Mouse (Mus musculus) cerebellum, postnatal 25 days (tissue): ENCODE results near the gene Smyd3.
A peak's percentile ranks its signal among the peaks of the same experiment; 100 is the strongest.
"Not testable (repeated sequence)": the region's sequence is repeated elsewhere in the genome, so short reads cannot be mapped to it uniquely, and the experiment has no call there.

Experiments
- DNase-seq, 2 experiments: peaks; one replicate each; pipeline ENCODE4 v3.0.0; 2021; ENCODE audit warnings: mixed read lengths in 2 of 2

Gene Smyd3

GRCm38 (mm10) chr1:179373911-179374310, 143.9 kb downstream of the Smyd3 start:
- no peak for DNase-seq

GRCm38 (mm10) chr1:179371191-179371590, 146.7 kb downstream of the Smyd3 start:
- no peak for DNase-seq

DNA sequence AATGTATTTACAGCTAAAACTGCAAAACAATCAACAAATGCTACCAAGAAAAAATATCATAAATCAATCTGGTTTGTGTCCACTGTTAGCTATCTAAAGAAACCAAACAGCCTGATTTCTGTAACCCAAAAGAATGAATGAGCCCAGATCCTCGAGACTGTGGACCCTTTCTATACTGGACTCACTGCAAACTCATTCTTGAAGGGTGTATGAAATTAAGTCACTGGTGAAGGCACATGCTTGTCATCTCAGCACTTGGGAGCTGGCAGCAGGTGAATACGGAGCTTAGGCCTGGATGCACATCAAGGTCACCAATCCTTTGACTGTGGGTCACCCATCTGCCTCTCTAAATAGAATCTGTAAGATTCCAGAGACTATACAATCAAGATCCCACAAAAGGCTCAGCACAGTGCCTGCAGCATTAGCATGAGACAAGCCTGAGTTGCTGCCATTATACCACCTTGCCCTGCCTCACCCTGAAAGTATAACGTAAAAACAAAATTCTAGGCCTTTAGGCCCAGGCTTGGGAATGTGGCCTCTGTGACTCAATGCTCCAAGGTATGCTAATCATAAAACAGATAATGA, 149.3 kb downstream of the Smyd3 start:
- DNase-seq, result no peak

- no peak for DNase-seq
These were observed 156.1 kb downstream of the Smyd3 start for GRCm38 (mm10) chr1:179361481-179362466.

GRCm38 (mm10) chr1:179357111-179357510, 160.7 kb downstream of the Smyd3 start:
- no peak for DNase-seq

- DNase-seq, result no peak
These were observed 163.6 kb downstream of the Smyd3 start for GRCm38 (mm10) chr1:179354250-179354649.

GRCm38 (mm10) chr1:179345318-179345925, 172.4 kb downstream of the Smyd3 start:
- DNase-seq, result no peak

- no peak for DNase-seq
These were observed 174.4 kb downstream of the Smyd3 start for GRCm38 (mm10) chr1:179343426-179343825.

GRCm38 (mm10) chr1:179341589-179341988, 176.3 kb downstream of the Smyd3 start:
- no peak for DNase-seq

DNA sequence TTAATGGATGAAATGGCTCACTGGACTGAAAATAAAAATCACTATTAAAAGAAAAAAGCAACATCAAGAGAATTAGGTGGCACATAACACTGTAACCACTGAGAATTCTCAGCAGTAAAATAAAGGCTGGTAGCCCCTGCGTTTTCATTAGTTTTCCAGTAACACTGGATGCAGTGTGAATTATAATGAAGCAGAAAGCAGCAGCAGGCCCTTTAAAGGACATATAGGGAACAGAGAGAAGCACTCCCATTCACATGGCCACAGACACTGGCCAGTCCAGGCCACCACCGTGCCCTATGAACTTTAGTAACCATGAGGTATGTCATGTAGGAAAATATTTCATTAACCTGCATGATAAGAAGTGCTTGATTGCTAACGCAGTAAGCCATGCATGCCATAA, 178.8 kb downstream of the Smyd3 start:
- DNase-seq, result no peak

DNA sequence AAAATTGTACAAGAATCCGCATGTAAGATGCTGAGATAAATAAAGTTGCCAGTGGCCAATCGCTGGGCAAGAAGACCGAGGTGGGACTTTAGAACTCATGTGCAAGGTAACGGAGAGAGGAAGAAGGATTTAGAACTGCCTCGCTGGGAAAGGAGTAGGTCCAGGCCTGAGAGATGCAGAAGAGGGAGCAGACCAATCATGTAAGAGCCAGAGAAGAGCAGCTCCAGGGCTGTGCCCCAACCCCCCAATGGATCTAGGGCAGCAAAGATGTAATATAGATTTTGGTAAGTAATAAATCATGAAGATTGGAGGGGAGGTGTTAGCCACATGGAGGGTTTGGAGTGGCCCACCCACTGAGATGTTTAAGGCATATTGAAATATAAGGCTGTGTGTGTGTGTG, 180.3 kb downstream of the Smyd3 start:
- DNase-seq, result no peak

- no peak for DNase-seq
These were observed 190.9 kb downstream of the Smyd3 start for GRCm38 (mm10) chr1:179326965-179327308.

DNA sequence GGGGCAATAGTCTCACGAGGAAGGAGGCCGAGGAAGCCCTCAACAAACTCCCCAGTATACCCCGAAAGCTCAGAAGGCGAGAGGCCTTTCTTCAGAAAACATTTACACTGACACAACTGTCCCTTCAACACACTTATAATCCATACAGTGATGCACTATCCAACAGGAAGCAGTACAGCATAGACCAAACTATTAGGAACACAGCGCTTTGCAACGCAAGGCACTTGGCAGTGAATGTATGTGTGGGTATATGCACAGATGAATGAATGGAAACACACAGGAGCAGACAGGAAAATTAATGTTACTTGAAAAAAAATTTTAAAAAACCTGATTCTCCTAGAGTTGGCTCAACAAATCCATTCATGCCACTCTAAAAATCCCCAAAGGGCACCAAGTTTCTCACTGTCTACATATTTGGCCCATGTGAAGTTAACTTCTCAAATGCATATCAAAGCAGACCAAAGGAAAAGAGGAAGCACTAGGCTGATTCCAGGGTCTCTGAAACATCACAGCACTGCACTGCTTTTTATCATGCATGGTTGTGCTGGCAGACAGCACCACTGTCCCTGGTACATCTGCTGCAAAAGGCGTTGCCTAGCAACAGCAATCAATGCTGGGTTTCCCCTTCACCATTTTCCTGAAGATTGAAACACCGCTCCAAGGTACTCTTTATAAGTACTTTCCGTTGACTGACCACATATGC, 191.4 kb downstream of the Smyd3 start:
- DNase-seq, result no peak

GRCm38 (mm10) chr1:179324271-179324670, 193.6 kb downstream of the Smyd3 start:
- DNase-seq, result no peak

DNA sequence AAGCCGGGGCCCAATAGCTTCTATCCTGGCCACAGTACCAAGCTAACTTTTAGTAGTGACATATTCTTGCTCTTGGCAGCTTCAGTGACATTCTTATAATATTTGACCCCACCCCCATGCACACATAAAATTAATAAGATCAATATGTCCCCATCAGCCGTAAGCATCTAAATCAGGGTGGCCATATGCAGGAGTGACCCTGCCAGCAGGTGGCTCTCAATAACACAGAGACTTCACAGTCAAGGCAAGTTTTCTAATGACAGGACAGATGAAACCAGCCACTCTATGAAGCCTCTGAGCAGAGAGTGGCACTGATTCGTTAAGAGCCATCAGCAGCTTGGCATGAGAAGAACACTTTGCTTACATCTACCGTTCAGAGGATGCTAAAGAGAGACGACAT, 204.2 kb downstream of the Smyd3 start:
- no peak for DNase-seq

GRCm38 (mm10) chr1:179309487-179309886, 208.4 kb downstream of the Smyd3 start:
- no peak for DNase-seq

- DNase-seq, result peak in 1 of 2 experiments; percentile 12
These were observed 215.2 kb downstream of the Smyd3 start for GRCm38 (mm10) chr1:179302446-179303230.

DNA sequence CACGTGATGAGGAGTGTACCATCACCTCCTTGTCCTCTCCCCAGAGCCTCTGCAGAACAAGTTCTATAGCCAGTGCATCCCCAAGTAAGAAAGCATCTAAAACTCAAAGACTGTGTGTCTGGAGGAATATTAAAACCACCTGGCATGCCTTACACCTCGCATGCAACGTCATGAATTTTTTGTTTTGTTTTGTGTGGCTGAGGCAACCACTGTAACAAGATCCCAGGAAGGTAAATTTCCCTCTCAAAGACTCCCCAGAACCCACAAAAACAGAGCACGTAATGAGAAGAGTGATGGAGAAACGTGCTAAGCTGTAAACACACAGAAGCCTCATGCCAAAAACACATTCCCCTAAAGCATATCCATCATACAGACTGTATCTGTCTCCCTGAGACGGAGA, 222.2 kb downstream of the Smyd3 start:
- no peak for DNase-seq

GRCm38 (mm10) chr1:179293772-179294353, 224.0 kb downstream of the Smyd3 start:
- no peak for DNase-seq

DNA sequence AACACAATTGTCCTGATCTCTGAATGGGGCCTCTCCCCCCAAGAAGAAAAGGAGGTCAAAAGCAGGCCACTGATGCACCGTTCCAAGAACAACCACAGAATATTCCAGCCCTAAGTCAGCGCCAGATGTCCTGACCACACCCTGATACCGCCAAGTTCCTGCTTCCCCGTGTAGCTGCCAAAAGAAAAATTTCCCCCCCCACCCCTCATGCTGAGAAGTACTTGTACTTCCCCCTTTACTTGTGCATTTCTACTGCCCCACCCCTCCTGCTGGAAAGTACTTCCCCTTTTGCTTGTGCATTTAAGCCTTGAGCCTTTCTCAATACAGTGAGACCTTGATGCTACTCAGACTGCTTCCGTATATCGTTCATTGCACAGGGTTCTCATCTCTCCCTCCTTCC, 227.7 kb downstream of the Smyd3 start:
- not testable (repeated sequence) for DNase-seq

DNA sequence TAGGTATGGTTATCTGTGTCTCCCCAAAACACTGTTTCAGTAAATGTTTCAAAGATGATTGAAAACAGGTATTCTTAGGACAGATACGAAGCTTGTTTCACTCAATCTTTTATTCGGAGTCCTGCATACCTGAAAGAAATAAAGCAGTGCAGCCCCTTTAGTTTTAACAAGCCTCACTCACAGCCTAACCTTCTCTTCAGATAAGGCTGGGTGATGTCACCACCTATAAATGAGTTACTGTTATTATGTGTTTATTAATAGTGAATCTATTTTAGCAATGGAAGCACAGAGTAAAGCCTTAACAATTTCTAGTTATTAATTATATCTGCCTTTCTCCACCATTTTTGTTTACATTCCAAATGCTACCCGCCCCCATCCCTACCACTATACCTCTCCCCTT, 228.1 kb downstream of the Smyd3 start:
- DNase-seq, result no peak

GRCm38 (mm10) chr1:179286748-179287147, 231.1 kb downstream of the Smyd3 start:
- DNase-seq, result no peak
